Mouse (Mus musculus) gastrocnemius, adult 18-20 months (tissue): Measurements from ENCODE around the gene Il17rb. TPM values are rescaled to one million over a fixed set of nuclear protein-coding genes. Genes with fewer than 3 reads are reported as not detected.
A peak's percentile ranks its signal among the peaks of the same experiment; 100 is the strongest.

ENCODE experiments used
- DNase-seq: peaks from one replicate; pipeline ENCODE4 v3.0.0; 2021; ENCODE audit warnings: low spot score
- long read RNA-seq, 2 experiments: library from polyadenylated mRNA; stranded (forward); transcript quantifications; one replicate each; pipeline ENCODE4 v2.0.0; 2021
- total RNA-seq, 2 experiments: library from RNA; stranded (reverse); gene quantifications; 2 replicates each; pipeline ENCODE4 v1.2.3; 2021

The Il17rb gene
- under 1 TPM in 1 of 2 experiments, not detected in 1; 0.09 TPM for total RNA-seq
- long read RNA-seq, experiment 1, partial matches to known transcripts: 0 of 1 reads
- long read RNA-seq, experiment 1, other reads (novel, unspliced or antisense): 1 of 1 reads
- long read RNA-seq, experiment 2, partial matches to known transcripts: 0 of 1 reads
- long read RNA-seq, experiment 2, other reads (novel, unspliced or antisense): 1 of 1 reads

GRCm38 (mm10) chr14:30008733-30009575 lies at the start of gene Il17rb, which contains the start of gene Chdh:
Gene Il17rb, minus strand, starts transcription at chr14:30008896.
Gene Chdh, plus strand, starts transcription at chr14:30009023.
- DNase-seq: peak; percentile 27

- no peak for DNase-seq
These were observed 47.5 kb upstream of the Il17rb start for GRCm38 (mm10) chr14:30056031-30056766.

- DNase-seq: no peak
These were observed 46.2 kb upstream of the Il17rb start for GRCm38 (mm10) chr14:30054922-30055321.

GRCm38 (mm10) chr14:30050280-30050679 lies 41.6 kb upstream of the Il17rb start:
- DNase-seq: no peak

- no peak for DNase-seq
These were observed 39.4 kb upstream of the Il17rb start for GRCm38 (mm10) chr14:30048049-30048448.

- no peak for DNase-seq
These were observed 38.3 kb upstream of the Il17rb start for GRCm38 (mm10) chr14:30046976-30047375.

- no peak for DNase-seq
These were observed 37.1 kb upstream of the Il17rb start for GRCm38 (mm10) chr14:30045704-30046220.

GRCm38 (mm10) chr14:30045239-30045638 lies 36.5 kb upstream of the Il17rb start:
- DNase-seq: peak; percentile 10

GRCm38 (mm10) chr14:30043356-30043940 lies 34.8 kb upstream of the Il17rb start:
- DNase-seq: no peak

- no peak for DNase-seq
These were observed 33.1 kb upstream of the Il17rb start for GRCm38 (mm10) chr14:30041836-30042235.

GRCm38 (mm10) chr14:30039413-30039812 lies 30.7 kb upstream of the Il17rb start:
- no peak for DNase-seq

- DNase-seq: no peak
These were observed 29.7 kb upstream of the Il17rb start for GRCm38 (mm10) chr14:30038431-30038830.

GRCm38 (mm10) chr14:30033405-30033804 lies 24.7 kb upstream of the Il17rb start:
- no peak for DNase-seq

GRCm38 (mm10) chr14:30027378-30027777 lies 18.7 kb upstream of the Il17rb start:
- no peak for DNase-seq

- DNase-seq: no peak
These were observed 15.7 kb upstream of the Il17rb start for GRCm38 (mm10) chr14:30024387-30024786.

GRCm38 (mm10) chr14:30022471-30022870 lies 13.8 kb upstream of the Il17rb start:
- no peak for DNase-seq

GRCm38 (mm10) chr14:30019792-30020575 lies 11.3 kb upstream of the Il17rb start:
- DNase-seq: no peak

- no peak for DNase-seq
These were observed 10.7 kb upstream of the Il17rb start for GRCm38 (mm10) chr14:30019375-30019774.

GRCm38 (mm10) chr14:30018846-30019245 lies 10.2 kb upstream of the Il17rb start:
- DNase-seq: no peak

- DNase-seq: no peak
These were observed 9.7 kb upstream of the Il17rb start for GRCm38 (mm10) chr14:30018463-30018801.
